Mouse (Mus musculus) mouse embryonic stem cell (cell line): Measurements from ENCODE around the gene Paqr9.

ENCODE experiments used
- in situ Hi-C, 2 experiments: fragments of 300-500 bp; cut with MboI; formaldehyde crosslinking; loops; 1 replicate in 1 of 2; 3 replicates in 1 of 2; pipeline ENCODE4 v1.14.3; 2019 to 2020; ENCODE audit warnings: low sequenced_read_pairs in 2 of 2, low pct_unique_long_range_greater_than_20kb in 1 of 2, mixed read lengths in 1 of 2; ENCODE audit not compliant: unreplicated experiment in 1 of 2

The Paqr9 gene

GRCm38 (mm10) chr9:95559059-95559935 lies at the start of gene Paqr9:
Gene Paqr9 (plus strand): TSS chr9:95559657.
- in situ Hi-C loops: no loop called here

- in situ Hi-C loops: loop anchor here in 1 of 2 experiments (25.0 kb wide), 1 partner anchor 1201 kb away; no protein-coding TSS in a partner anchor
Measured at GRCm38 (mm10) chr9:95510693-95511404, 48.6 kb upstream of the Paqr9 start.

DNA sequence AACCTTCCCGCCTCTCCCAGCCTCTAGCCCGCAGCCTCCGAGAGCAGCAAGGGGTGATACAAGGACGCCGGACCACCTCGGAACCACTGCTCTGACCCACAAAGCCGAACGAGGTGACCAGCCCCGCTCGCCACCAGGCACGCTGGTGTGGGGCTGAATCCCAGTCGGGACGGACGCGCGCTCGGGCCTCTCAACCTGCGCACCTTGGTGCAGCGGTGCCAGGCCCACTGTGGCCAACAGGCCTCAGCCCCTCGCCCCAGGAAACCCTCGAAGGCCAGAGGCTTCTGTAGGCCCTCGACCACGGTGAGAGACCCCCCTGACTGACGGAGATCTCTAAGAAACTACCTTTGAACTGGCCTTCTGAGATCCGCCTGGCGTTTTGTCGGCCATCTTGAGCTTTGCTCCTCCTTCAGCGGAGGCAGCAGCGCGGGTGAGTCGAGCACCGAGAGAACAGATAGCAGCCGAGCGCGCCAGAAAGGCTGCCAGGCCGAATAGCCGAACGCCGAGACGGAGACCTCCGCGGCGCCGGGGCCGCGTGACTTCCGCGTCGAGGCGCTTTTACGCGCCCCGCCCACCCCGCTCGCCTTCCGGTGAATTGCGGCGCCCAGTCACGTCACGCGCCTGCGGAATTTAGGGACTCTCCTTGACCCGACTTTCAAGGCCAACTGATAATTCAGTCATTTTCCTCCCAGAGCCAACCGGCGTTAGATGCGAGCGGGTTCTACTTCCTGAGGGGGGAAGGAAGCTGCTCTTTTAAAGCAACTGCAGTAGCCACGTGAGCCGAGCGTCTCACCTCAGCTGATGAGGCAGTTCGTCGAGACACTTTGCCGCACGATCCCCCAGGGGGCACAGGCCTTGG lies 47.8 kb upstream of the Paqr9 start, which contains the start of gene U2surp:
Gene U2surp (minus strand): TSS at position 525 of the 859 bp plus-strand sequence.
- in situ Hi-C loops: loop anchor here in 1 of 2 experiments (25.0 kb wide), 1 partner anchor 1201 kb away; no protein-coding TSS in a partner anchor

- in situ Hi-C loops: loop anchor here in 1 of 2 experiments (25.0 kb wide), 1 partner anchor 1200 kb away; no protein-coding TSS in a partner anchor
Measured at GRCm38 (mm10) chr9:95512331-95513030, 47.0 kb upstream of the Paqr9 start.

- in situ Hi-C loops: loop anchor here in 1 of 2 experiments (25.0 kb wide), 1 partner anchor 1199 kb away; no protein-coding TSS in a partner anchor
Measured at GRCm38 (mm10) chr9:95513776-95514175, 45.7 kb upstream of the Paqr9 start.

DNA sequence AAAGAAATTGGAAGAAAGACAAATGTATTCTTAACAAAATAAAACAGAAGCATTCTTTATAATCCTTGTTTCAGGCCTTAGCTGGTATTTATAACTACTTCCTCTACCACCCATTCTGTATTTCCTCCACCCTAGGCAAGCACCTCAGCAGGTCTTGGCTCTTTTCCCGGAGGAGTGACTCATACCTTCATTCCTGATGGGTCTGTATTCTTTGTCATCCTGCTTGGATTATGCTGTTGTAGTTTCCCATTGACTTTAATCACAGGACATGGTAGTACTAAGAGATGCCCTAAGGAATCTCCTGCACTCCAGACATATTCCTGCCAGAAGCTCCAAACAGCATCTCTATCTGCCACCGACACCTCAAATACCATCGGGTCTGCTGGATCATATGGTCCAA lies 45.1 kb upstream of the Paqr9 start:
- in situ Hi-C loops: loop anchor here in 1 of 2 experiments (25.0 kb wide), 1 partner anchor 1198 kb away; no protein-coding TSS in a partner anchor

- in situ Hi-C loops: loop anchor here in 1 of 2 experiments (25.0 kb wide), 1 partner anchor 1192 kb away; no protein-coding TSS in a partner anchor
Measured at GRCm38 (mm10) chr9:95520563-95520962, 38.9 kb upstream of the Paqr9 start.

GRCm38 (mm10) chr9:95521031-95521430 lies 38.4 kb upstream of the Paqr9 start:
- in situ Hi-C loops: loop anchor here in 1 of 2 experiments (25.0 kb wide), 1 partner anchor 1191 kb away; no protein-coding TSS in a partner anchor

- in situ Hi-C loops: loop anchor here in 1 of 2 experiments (25.0 kb wide), 1 partner anchor 1191 kb away; no protein-coding TSS in a partner anchor
Measured at GRCm38 (mm10) chr9:95521566-95521965, 37.9 kb upstream of the Paqr9 start.

DNA sequence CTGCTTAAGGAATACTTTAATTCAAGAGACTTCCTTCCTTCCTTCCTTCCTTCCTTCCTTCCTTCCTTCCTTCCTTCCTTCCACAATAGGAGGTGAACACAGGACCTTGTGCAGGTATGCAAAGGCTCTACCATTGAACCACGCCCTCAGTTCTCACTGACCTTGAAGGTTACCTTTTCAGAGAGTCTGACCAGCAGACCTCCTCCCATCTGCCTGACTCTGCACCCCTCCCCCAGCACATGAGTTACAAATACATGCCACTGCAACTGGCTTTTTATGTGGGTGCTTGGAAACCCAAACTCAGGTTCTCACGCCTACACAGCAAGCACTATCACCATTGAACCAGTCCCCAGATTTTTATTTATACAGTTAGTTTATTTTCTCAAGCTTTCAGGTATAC lies 36.9 kb upstream of the Paqr9 start:
- in situ Hi-C loops: loop anchor here in 1 of 2 experiments (25.0 kb wide), 1 partner anchor 1190 kb away; no protein-coding TSS in a partner anchor

DNA sequence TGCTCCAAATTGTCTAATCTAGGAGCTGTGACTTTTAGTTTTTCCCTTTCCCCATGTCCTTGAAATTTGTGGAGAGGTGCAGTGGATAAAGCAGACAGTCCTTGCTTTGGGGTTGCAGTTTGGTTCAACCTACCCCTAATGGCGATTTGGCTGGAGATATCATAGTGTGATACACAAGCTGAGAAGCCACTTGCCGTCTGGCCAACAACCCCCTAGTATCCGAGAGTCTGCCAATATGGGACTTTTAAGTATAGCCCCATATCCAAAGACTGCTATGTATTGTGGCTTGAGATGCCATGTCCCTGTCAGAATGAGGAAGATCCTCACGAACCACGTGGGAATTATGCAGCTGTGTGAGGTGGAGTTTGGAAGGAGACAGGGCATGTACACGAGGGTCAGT lies 34.1 kb upstream of the Paqr9 start:
- in situ Hi-C loops: no loop called here

DNA sequence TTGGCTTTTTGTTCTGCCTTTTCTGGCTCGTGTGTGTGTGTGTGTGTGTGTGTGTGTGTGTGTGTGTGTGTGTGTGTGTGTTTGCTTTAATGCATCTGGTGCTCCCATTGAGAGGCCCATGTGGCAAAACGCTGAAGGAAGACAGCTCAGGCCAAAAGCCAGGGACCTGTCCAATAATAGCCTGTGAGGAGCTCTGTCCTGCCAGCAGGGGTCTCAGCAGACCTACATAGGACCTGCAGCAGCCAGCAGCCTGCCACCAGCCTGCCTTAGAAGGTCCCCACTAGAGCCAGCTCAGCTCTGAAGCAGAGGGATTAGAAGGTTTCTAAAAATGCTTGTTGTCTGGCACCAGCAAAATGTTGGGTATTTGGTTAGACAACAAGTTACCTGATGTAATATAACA lies 33.5 kb upstream of the Paqr9 start:
- in situ Hi-C loops: no loop called here

GRCm38 (mm10) chr9:95527676-95528075 lies 31.8 kb upstream of the Paqr9 start:
- in situ Hi-C loops: no loop called here

GRCm38 (mm10) chr9:95531144-95531543 lies 28.3 kb upstream of the Paqr9 start:
- in situ Hi-C loops: loop anchor here (10.0 kb wide), 3 partner anchors 154 to 314 kb away; partner anchors contain the start of gene Pls1 (in 1 of the 2)

GRCm38 (mm10) chr9:95533817-95534216 lies 25.6 kb upstream of the Paqr9 start:
- in situ Hi-C loops: loop anchor here (10.0 kb wide), 3 partner anchors 151 to 311 kb away; partner anchors contain the start of gene Pls1 (in 1 of the 2)

DNA sequence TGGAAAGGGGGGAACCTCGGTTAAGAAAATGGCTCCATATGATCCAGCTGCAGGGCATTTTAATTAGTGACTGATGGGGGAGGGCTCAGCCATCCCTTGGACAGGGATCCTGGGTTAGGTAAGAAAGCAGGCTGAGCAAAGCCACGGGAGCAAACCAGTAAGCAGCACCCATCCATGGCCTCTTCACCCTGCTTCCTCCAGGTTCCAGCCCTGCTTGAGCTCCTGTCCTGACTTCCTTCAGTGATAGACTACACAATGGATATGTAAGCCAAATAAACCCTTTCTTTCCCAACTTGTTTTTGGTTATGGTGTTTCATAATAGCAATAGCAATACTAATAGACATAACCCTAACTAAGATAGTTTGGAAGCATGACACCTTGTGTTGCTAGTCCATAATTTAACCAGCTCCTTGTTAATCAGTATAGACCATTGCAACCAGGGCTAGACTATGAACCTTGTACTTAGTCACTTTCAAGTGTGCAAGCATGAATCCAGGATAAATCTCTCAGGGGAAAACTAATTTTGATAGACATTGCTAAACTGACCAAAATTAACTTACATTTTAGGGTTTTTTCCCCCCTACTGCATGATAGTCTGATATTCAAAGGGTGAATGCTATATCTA lies 20.2 kb upstream of the Paqr9 start:
- in situ Hi-C loops: loop anchor here (10.0 kb wide), 3 partner anchors 146 to 306 kb away; partner anchors contain the start of gene Pls1 (in 1 of the 2)

DNA sequence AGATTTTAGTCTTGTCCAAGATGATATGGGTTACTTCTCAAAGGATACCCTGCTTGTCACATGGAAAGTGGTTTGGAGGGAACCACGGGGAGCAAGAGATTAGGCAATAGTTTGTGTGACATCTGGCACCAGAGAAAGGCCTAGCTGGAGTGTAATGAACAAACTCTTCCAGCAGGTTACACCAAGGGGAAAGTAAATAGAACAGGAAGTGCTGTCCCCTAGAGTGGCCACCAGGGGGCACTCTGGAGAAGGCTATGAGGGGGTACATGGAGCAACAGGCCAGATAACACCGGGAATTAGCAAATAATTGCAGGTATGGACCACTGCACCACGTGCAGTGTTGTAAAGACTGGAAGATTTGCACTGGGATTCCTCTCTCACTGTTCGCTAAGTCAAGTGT lies 19.0 kb upstream of the Paqr9 start:
- in situ Hi-C loops: no loop called here
